Mouse (Mus musculus): ENCODE data around the gene Lmbrd1.
A peak's percentile ranks its signal among the peaks of the same experiment; 100 is the strongest.
"Not testable (repeated sequence)": the region's sequence is repeated elsewhere in the genome, so short reads cannot be mapped to it uniquely, and the experiment has no call there.

Gene Lmbrd1

GRCm38 (mm10) chr1:24678205-24678917 is at the start of gene Lmbrd1:
Lmbrd1 (plus strand) TSS chr1:24678630.
- DNase-seq, result peak; percentile 96

GRCm38 (mm10) chr1:24633553-24634132 is 44.8 kb upstream of the Lmbrd1 start:
- DNase-seq, result peak; percentile 31

GRCm38 (mm10) chr1:24650100-24650499 is 28.3 kb upstream of the Lmbrd1 start:
- DNase-seq, result no peak

GRCm38 (mm10) chr1:24659914-24660313 is 18.5 kb upstream of the Lmbrd1 start:
- DNase-seq, result no peak

GRCm38 (mm10) chr1:24660662-24661061 is 17.8 kb upstream of the Lmbrd1 start:
- DNase-seq, result not testable (repeated sequence)

- DNase-seq, result no peak
Observed at GRCm38 (mm10) chr1:24661551-24661950, 16.9 kb upstream of the Lmbrd1 start.

- no peak for DNase-seq
Observed at GRCm38 (mm10) chr1:24664158-24664557, 14.3 kb upstream of the Lmbrd1 start.

- DNase-seq, result no peak
Observed at GRCm38 (mm10) chr1:24673231-24673630, 5.2 kb upstream of the Lmbrd1 start.

GRCm38 (mm10) chr1:24677706-24678105 is 724 bp upstream of the Lmbrd1 start:
- peak; percentile 34 for DNase-seq

- DNase-seq, result no peak
Observed at GRCm38 (mm10) chr1:24679071-24679470, 641 bp downstream of the Lmbrd1 start.

- no peak for DNase-seq
Observed at GRCm38 (mm10) chr1:24680991-24681390, 2.6 kb downstream of the Lmbrd1 start.

- DNase-seq, result peak; percentile 41
Observed at GRCm38 (mm10) chr1:24681946-24682345, 3.5 kb downstream of the Lmbrd1 start.

GRCm38 (mm10) chr1:24683947-24684346 is 5.5 kb downstream of the Lmbrd1 start:
- DNase-seq, result no peak

- no peak for DNase-seq
Observed at GRCm38 (mm10) chr1:24685606-24686005, 7.2 kb downstream of the Lmbrd1 start.

GRCm38 (mm10) chr1:24686235-24687021 is 8.0 kb downstream of the Lmbrd1 start:
- DNase-seq, result no peak

GRCm38 (mm10) chr1:24697677-24698076 is 19.2 kb downstream of the Lmbrd1 start:
- DNase-seq, result no peak

- DNase-seq, result no peak
Observed at GRCm38 (mm10) chr1:24698146-24698880, 19.9 kb downstream of the Lmbrd1 start.

- DNase-seq, result peak; percentile 45
Observed at GRCm38 (mm10) chr1:24699320-24699719, 20.9 kb downstream of the Lmbrd1 start.

- peak; percentile 65 for DNase-seq
Observed at GRCm38 (mm10) chr1:24700241-24700640, 21.8 kb downstream of the Lmbrd1 start.

GRCm38 (mm10) chr1:24703821-24704220 is 25.4 kb downstream of the Lmbrd1 start:
- no peak for DNase-seq

- no peak for DNase-seq
Observed at GRCm38 (mm10) chr1:24716301-24716700, 37.9 kb downstream of the Lmbrd1 start.

GRCm38 (mm10) chr1:24719621-24720020 is 41.2 kb downstream of the Lmbrd1 start:
- DNase-seq, result no peak

- DNase-seq, result no peak
Observed at GRCm38 (mm10) chr1:24720209-24720608, 41.8 kb downstream of the Lmbrd1 start.

All from kidney, adult 9 months (tissue).